Mouse (Mus musculus) forebrain, embryonic 12.5 days (tissue): ENCODE measurements at regions not wholly inside any gene's neighbourhood (a gene's known extent, or its start where the extent isn't known, plus 50 kb on each side); places are given as distances from the start of the nearest gene placed in this dataset.
"Not testable (repeated sequence)": the region's sequence is repeated elsewhere in the genome, so short reads cannot be mapped to it uniquely, and the experiment has no call there.

Experiments used
- ATAC-seq: fragments of 200-750 bp; cut with Nextera tagmentation; 2 replicates; pipeline ENCODE4 v1.8.0; 2017; ENCODE audit warnings: moderate TSS enrichment; ENCODE audit not compliant: low FRiP score
- H3K27ac ChIP-seq: fragments of 300-500 bp; sonication (generic); 2 replicates; pipeline ENCODE4 v1.5.1; 2016; ENCODE audit warnings: mild to moderate bottlenecking
- H3K27me3 ChIP-seq: fragments of 300-500 bp; sonication (generic); 2 replicates; pipeline ENCODE4 v1.6.1; 2016; ENCODE audit warnings: mild to moderate bottlenecking
- H3K36me3 ChIP-seq: fragments of 300-500 bp; sonication (generic); replicated peaks from 2 replicates; pipeline ENCODE4 v1.6.1; 2016; ENCODE audit warnings: mild to moderate bottlenecking
- H3K4me1 ChIP-seq: fragments of 300-500 bp; sonication (generic); 2 replicates; pipeline ENCODE4 v1.6.1; 2016
- H3K4me2 ChIP-seq: fragments of 300-500 bp; sonication (generic); 2 replicates; pipeline ENCODE4 v1.6.1; 2016; ENCODE audit warnings: mild to moderate bottlenecking, moderate library complexity
- H3K4me3 ChIP-seq: fragments of 300-500 bp; sonication (generic); replicated peaks from 2 replicates; pipeline ENCODE4 v1.5.1; 2016; ENCODE audit warnings: mild to moderate bottlenecking
- H3K9ac ChIP-seq: fragments of 300-500 bp; sonication (generic); 2 replicates; pipeline ENCODE4 v1.6.1; 2016; ENCODE audit warnings: mild to moderate bottlenecking
- H3K9me3 ChIP-seq: fragments of 300-500 bp; sonication (generic); 2 replicates; pipeline ENCODE4 v1.6.1; 2016
- WGBS: fragments of 180-500 bp; shearing (Covaris S2); methylation state at CpG from one replicate; pipeline ENCODE4 v1.1.7; 2016; 5-methylcytosine and 5-hydroxymethylcytosine counted together

GRCm38 (mm10) chr10:111354607-111355006 lies 56.1 kb downstream of the Bbs10 start:
- H3K9ac ChIP-seq: no peak overlapping the region
- H3K27me3 ChIP-seq: no peaks in the 10 kb centered on the region
- no peak overlapping the region for H3K4me2 ChIP-seq
- WGBS: 55% methylated on average over 8 of the region's 8 CpGs
- H3K4me3 ChIP-seq: no peak overlapping the region
- no peak for ATAC-seq
- no peaks in the 10 kb centered on the region for H3K9me3 ChIP-seq
- H3K27ac ChIP-seq: no peak overlapping the region
- peaks cover 4% of the 10 kb centered on the region; the same call in 1 of the 2 replicates for H3K4me1 ChIP-seq
- no peaks in the 10 kb centered on the region for H3K36me3 ChIP-seq

GRCm38 (mm10) chr10:111358340-111358739 lies 59.9 kb downstream of the Bbs10 start:
- ATAC-seq: not testable (repeated sequence)

GRCm38 (mm10) chr10:111361749-111362435 lies 63.4 kb downstream of the Bbs10 start:
- Histone ChIP-seq H3K4me1 (peaks cover 26% of the 10 kb centered on the region), H3K27ac (no peak overlapping the region), H3K4me2 (no peak overlapping the region), H3K36me3 (no peaks in the 10 kb centered on the region), H3K9me3 (no peaks in the 10 kb centered on the region), H3K9ac (no peak overlapping the region), H3K27me3 (no peaks in the 10 kb centered on the region), H3K4me3 (no peak overlapping the region)
- 90% methylated on average over 18 of the region's 18 CpGs for WGBS
- ATAC-seq: no peak

More at GRCm38 (mm10) chr10:111358340-111358739, 59.9 kb downstream of the Bbs10 start:
- H3K9ac ChIP-seq, H3K27ac ChIP-seq, H3K27me3 ChIP-seq, H3K9me3 ChIP-seq, H3K36me3 ChIP-seq, H3K4me2 ChIP-seq, H3K4me3 ChIP-seq, H3K4me1 ChIP-seq: not testable (repeated sequence)
- 74% methylated on average over 1 of the region's 1 CpGs for WGBS

- ATAC-seq: peak; percentile 53; the same call in 1 of the 2 replicates
- Histone ChIP-seq H3K4me1 (peaks cover 26% of the 10 kb centered on the region), H3K9me3 (no peaks in the 10 kb centered on the region), H3K27me3 (no peaks in the 10 kb centered on the region), H3K36me3 (no peaks in the 10 kb centered on the region), H3K9ac (no peak overlapping the region), H3K27ac (no peak overlapping the region), H3K4me2 (no peak overlapping the region), H3K4me3 (no peak overlapping the region)
- WGBS: 10% methylated on average over 14 of the region's 14 CpGs
Measured at GRCm38 (mm10) chr10:111363729-111364617, 65.5 kb downstream of the Bbs10 start.

GRCm38 (mm10) chr10:111365011-111365410 lies 66.5 kb downstream of the Bbs10 start:
- Histone ChIP-seq H3K36me3 (no peaks in the 10 kb centered on the region), H3K27me3 (no peaks in the 10 kb centered on the region), H3K9ac (no peak overlapping the region), H3K27ac (no peak overlapping the region), H3K4me1 (peaks cover 26% of the 10 kb centered on the region), H3K4me2 (no peak overlapping the region), H3K9me3 (no peaks in the 10 kb centered on the region), H3K4me3 (no peak overlapping the region)
- WGBS: 63% methylated on average over 5 of the region's 5 CpGs
- ATAC-seq: no peak

- 83% methylated on average over 3 of the region's 3 CpGs for WGBS
- peaks cover 16% of the 10 kb centered on the region for H3K4me1 ChIP-seq
- H3K27ac ChIP-seq, H3K9me3 ChIP-seq, H3K4me3 ChIP-seq, H3K27me3 ChIP-seq, H3K9ac ChIP-seq, ATAC-seq, H3K4me2 ChIP-seq, H3K36me3 ChIP-seq: not testable (repeated sequence)
Measured at GRCm38 (mm10) chr10:111369046-111369445, 70.6 kb downstream of the Bbs10 start.

- ATAC-seq: no peak
- no peak overlapping the region for H3K9ac ChIP-seq
- peaks cover 23% of the 10 kb centered on the region for H3K4me1 ChIP-seq
- no peak overlapping the region for H3K4me3 ChIP-seq
- no peak overlapping the region for H3K27ac ChIP-seq
- no peaks in the 10 kb centered on the region for H3K27me3 ChIP-seq
- 43% methylated on average over 11 of the region's 11 CpGs for WGBS
- H3K36me3 ChIP-seq: no peaks in the 10 kb centered on the region
- H3K4me2 ChIP-seq: no peak overlapping the region
- no peaks in the 10 kb centered on the region for H3K9me3 ChIP-seq
Measured at GRCm38 (mm10) chr10:111378047-111378618, 79.7 kb downstream of the Bbs10 start.

GRCm38 (mm10) chr10:111381689-111382088 lies 83.2 kb downstream of the Bbs10 start:
- no peaks in the 10 kb centered on the region for H3K27me3 ChIP-seq
- 0 out of 2 replicates have a peak overlapping the region, but pooled peaks have one; percentile 2 for H3K4me2 ChIP-seq
- H3K9me3 ChIP-seq: no peaks in the 10 kb centered on the region
- H3K9ac ChIP-seq: no peak overlapping the region
- WGBS: 70% methylated on average over 15 of the region's 15 CpGs
- no peak overlapping the region for H3K4me3 ChIP-seq
- ATAC-seq: peak; percentile 67
- peaks cover 23% of the 10 kb centered on the region for H3K4me1 ChIP-seq
- H3K36me3 ChIP-seq: no peaks in the 10 kb centered on the region
- H3K27ac ChIP-seq: no peak overlapping the region

GRCm38 (mm10) chr10:111382206-111382930 lies 83.9 kb downstream of the Bbs10 start:
- Histone ChIP-seq H3K9ac (no peak overlapping the region), H3K27me3 (no peaks in the 10 kb centered on the region), H3K9me3 (no peaks in the 10 kb centered on the region), H3K4me3 (no peak overlapping the region), H3K4me2 (0 out of 2 replicates have a peak overlapping the region, but pooled peaks have one; percentile 2), H3K4me1 (peaks cover 23% of the 10 kb centered on the region), H3K36me3 (no peaks in the 10 kb centered on the region), H3K27ac (no peak overlapping the region)
- ATAC-seq: peak; percentile 54; the same call in 1 of the 2 replicates
- WGBS: 29% methylated on average over 4 of the region's 4 CpGs

- no peaks in the 10 kb centered on the region for H3K9me3 ChIP-seq
- H3K4me3 ChIP-seq: no peak overlapping the region
- H3K27ac ChIP-seq: no peak overlapping the region
- peaks cover 30% of the 10 kb centered on the region for H3K4me1 ChIP-seq
- H3K4me2 ChIP-seq: no peak overlapping the region
- no peaks in the 10 kb centered on the region for H3K36me3 ChIP-seq
- no peak for ATAC-seq
- 94% methylated on average over 9 of the region's 9 CpGs for WGBS
- H3K27me3 ChIP-seq: no peaks in the 10 kb centered on the region
- H3K9ac ChIP-seq: no peak overlapping the region
Measured at GRCm38 (mm10) chr10:111385561-111385960, 87.1 kb downstream of the Bbs10 start.

GRCm38 (mm10) chr10:111387869-111388538 lies 85.0 kb upstream of the Nap1l1 start:
- peak; percentile 22 for ATAC-seq
- Histone ChIP-seq H3K36me3 (no peaks in the 10 kb centered on the region), H3K27ac (no peak overlapping the region), H3K9ac (no peak overlapping the region), H3K9me3 (no peaks in the 10 kb centered on the region), H3K27me3 (no peaks in the 10 kb centered on the region), H3K4me2 (peak overlapping the region; percentile 21; the same call in 1 of the 2 replicates), H3K4me3 (no peak overlapping the region; the same call in 1 of the 2 replicates), H3K4me1 (peaks cover 18% of the 10 kb centered on the region)
- 35% methylated on average over 18 of the region's 18 CpGs for WGBS
